Mouse (Mus musculus) stomach, postnatal 0 days (tissue): ENCODE measurements around the gene Zmynd10. TPM values are rescaled to one million over a fixed set of nuclear protein-coding genes. Genes with fewer than 3 reads are reported as not detected.

ENCODE experiments used
- ATAC-seq: fragments of 200-750 bp; cut with Nextera tagmentation; 2 replicates; pipeline ENCODE4 v1.8.0; 2017; ENCODE audit not compliant: low FRiP score, low TSS enrichment
- DNase-seq: peaks from one replicate; pipeline ENCODE4 v3.0.0-alpha.2; 2016; ENCODE audit warnings: low spot score
- H3K27ac ChIP-seq: fragments of 300-500 bp; sonication (generic); replicated peaks from 2 replicates; pipeline ENCODE4 v1.5.1; 2014; ENCODE audit warnings: mild to moderate bottlenecking, control low read depth
- H3K27me3 ChIP-seq: fragments of 300-500 bp; sonication (generic); 2 replicates; pipeline ENCODE4 v1.6.1; 2014; ENCODE audit warnings: low read length; ENCODE audit not compliant: control insufficient read depth, insufficient read depth
- H3K36me3 ChIP-seq: fragments of 300-500 bp; sonication (generic); 2 replicates; pipeline ENCODE4 v1.6.1; 2014; ENCODE audit warnings: low read length, mixed read lengths; ENCODE audit not compliant: control insufficient read depth, insufficient read depth
- H3K4me1 ChIP-seq: fragments of 300-500 bp; sonication (generic); replicated peaks from 2 replicates; pipeline ENCODE4 v1.6.1; 2014; ENCODE audit warnings: antibody characterized with exemption; ENCODE audit not compliant: control insufficient read depth, insufficient read depth
- H3K4me2 ChIP-seq: fragments of 300-500 bp; sonication (generic); replicated peaks from 2 replicates; pipeline ENCODE4 v1.6.1; 2014; ENCODE audit warnings: low read depth, mild to moderate bottlenecking, control low read depth, moderate library complexity
- H3K4me3 ChIP-seq: fragments of 300-500 bp; sonication (generic); 2 replicates; pipeline ENCODE4 v1.5.1; 2014; ENCODE audit warnings: low read depth, low read length, control low read depth
- H3K9ac ChIP-seq: fragments of 300-500 bp; sonication (generic); 2 replicates; pipeline ENCODE4 v1.6.1; 2014; ENCODE audit warnings: mild to moderate bottlenecking, low read length, control low read depth, mixed read lengths
- H3K9me3 ChIP-seq: fragments of 300-500 bp; sonication (generic); 2 replicates; pipeline ENCODE4 v1.6.1; 2016; ENCODE audit warnings: low read length; ENCODE audit not compliant: control insufficient read depth
- CTCF ChIP-seq: IDR thresholded peaks from 2 replicates; pipeline ENCODE4 v1.5.1; 2016; ENCODE audit warnings: antibody characterized with exemption, low read depth, mild to moderate bottlenecking, moderate library complexity
- EP300 ChIP-seq: optimal IDR thresholded peaks from 2 replicates; pipeline ENCODE3; 2016; ENCODE audit warnings: antibody characterized with exemption
- WGBS: fragments of 180-500 bp; shearing (Covaris S2); extraction: QIAGEN DNeasy Blood & Tissue Kit; methylation state at CpG from one replicate; pipeline ENCODE4 v1.1.7; 2014; 5-methylcytosine and 5-hydroxymethylcytosine counted together
- polyA plus RNA-seq: library from polyadenylated mRNA; unstranded; fragments of >200 nt; fragmentation: Nextera tagmentation; extraction: Ambion mirVana; gene quantifications from 2 replicates; pipeline ENCODE4 v1.2.1, GENCODE M21; 2015

Gene Zmynd10
- polyA plus RNA-seq, 1 experiment from 2014 or later = 0.97 TPM

GRCm38 (mm10) chr9:107545602-107546001, 1.5 kb upstream of the Zmynd10 start:
- peak; percentile 79 for DNase-seq

GRCm38 (mm10) chr9:107547957-107548356, 859 bp downstream of the Zmynd10 start:
- Histone ChIP-seq H3K9ac (no peak overlapping the region), H3K27ac (no peak overlapping the region), H3K27me3 (no peaks in the 10 kb centered on the region), H3K4me3 (no peak overlapping the region), H3K9me3 (no peaks in the 10 kb centered on the region), H3K4me1 (peaks cover 10% of the 10 kb centered on the region; the same call in 1 of the 2 replicates), H3K4me2 (no peak overlapping the region), H3K36me3 (peaks cover 4% of the 10 kb centered on the region; the same call in 1 of the 2 replicates)
- DNase-seq (no peak), ATAC-seq (no peak)
- 80% methylated on average over 5 of the region's 5 CpGs for WGBS
- TF ChIP-seq EP300 = no peak
- no peak for TF ChIP-seq CTCF

More at GRCm38 (mm10) chr9:107545602-107546001, 1.5 kb upstream of the Zmynd10 start:
- H3K9ac ChIP-seq = no peak overlapping the region
- H3K27ac ChIP-seq = no peak overlapping the region
- no peak for TF ChIP-seq EP300
- peak; percentile 96 for TF ChIP-seq CTCF
- peaks cover 4% of the 10 kb centered on the region; the same call in 1 of the 2 replicates for H3K36me3 ChIP-seq
- WGBS = 7% methylated on average over 3 of the region's 3 CpGs
- no peaks in the 10 kb centered on the region for H3K9me3 ChIP-seq
- no peak overlapping the region for H3K4me2 ChIP-seq
- 0 out of 2 replicates have a peak, but pooled peaks cover 2% of the 10 kb centered on the region for H3K4me1 ChIP-seq
- no peaks in the 10 kb centered on the region for H3K27me3 ChIP-seq
- no peak for ATAC-seq
- no peak overlapping the region for H3K4me3 ChIP-seq

- peaks cover 4% of the 10 kb centered on the region; the same call in 1 of the 2 replicates for H3K36me3 ChIP-seq
- no peak overlapping the region for H3K4me3 ChIP-seq
- H3K27ac ChIP-seq = no peak overlapping the region
- H3K27me3 ChIP-seq = no peaks in the 10 kb centered on the region
- no peak for TF ChIP-seq EP300
- no peak for TF ChIP-seq CTCF
- ATAC-seq (no peak), DNase-seq (no peak)
- no peaks in the 10 kb centered on the region for H3K9me3 ChIP-seq
- H3K9ac ChIP-seq = no peak overlapping the region
- H3K4me1 ChIP-seq = peaks cover 13% of the 10 kb centered on the region
- 91% methylated on average over 10 of the region's 10 CpGs for WGBS
- H3K4me2 ChIP-seq = no peak overlapping the region
These were observed 1.7 kb downstream of the Zmynd10 start for GRCm38 (mm10) chr9:107548820-107549219.

- TF ChIP-seq CTCF (no peak), EP300 (no peak)
- H3K9me3 ChIP-seq = no peaks in the 10 kb centered on the region
- ATAC-seq (no peak), DNase-seq (no peak)
- no peak overlapping the region for H3K9ac ChIP-seq
- H3K4me3 ChIP-seq = no peak overlapping the region
- H3K4me2 ChIP-seq = no peak overlapping the region
- H3K4me1 ChIP-seq = peaks cover 16% of the 10 kb centered on the region
- H3K27me3 ChIP-seq = no peaks in the 10 kb centered on the region
- WGBS = 75% methylated on average over 20 of the region's 20 CpGs
- H3K36me3 ChIP-seq = no peaks in the 10 kb centered on the region
- no peak overlapping the region for H3K27ac ChIP-seq
These were observed 2.4 kb downstream of the Zmynd10 start for GRCm38 (mm10) chr9:107549297-107550074.

- DNase-seq (peak; percentile 72), ATAC-seq (peak; percentile 5; the same call in 1 of the 2 replicates)
- no peak for TF ChIP-seq EP300
- TF ChIP-seq CTCF = no peak
- Histone ChIP-seq H3K4me2 (peak overlapping the region; percentile 78), H3K9me3 (no peaks in the 10 kb centered on the region), H3K27me3 (no peaks in the 10 kb centered on the region), H3K27ac (peak overlapping the region; percentile 69; the same call in 1 of the 2 replicates), H3K4me3 (peak overlapping the region; percentile 46; the same call in 1 of the 2 replicates), H3K9ac (peak overlapping the region; percentile 59; the same call in 1 of the 2 replicates), H3K4me1 (peaks cover 16% of the 10 kb centered on the region), H3K36me3 (no peaks in the 10 kb centered on the region)
- WGBS = 44% methylated on average over 23 of the region's 23 CpGs
These were observed 3.5 kb downstream of the Zmynd10 start for GRCm38 (mm10) chr9:107550491-107551116.
